Mouse (Mus musculus) kidney, embryonic 15.5 days (tissue): ENCODE results near the gene Paf1. TPM values are rescaled to one million over a fixed set of nuclear protein-coding genes. Genes with fewer than 3 reads are reported as not detected.

ENCODE experiments used
- ATAC-seq: fragments of 200-750 bp; cut with Nextera tagmentation; replicated peaks from 2 replicates; pipeline ENCODE4 v1.8.0; 2017; ENCODE audit warnings: moderate TSS enrichment; ENCODE audit not compliant: low FRiP score
- H3K27ac ChIP-seq: fragments of 300-500 bp; sonication (generic); 2 replicates; pipeline ENCODE4 v1.5.1; 2015; ENCODE audit warnings: mild to moderate bottlenecking, inconsistent platforms
- H3K27me3 ChIP-seq: fragments of 300-500 bp; sonication (generic); 2 replicates; pipeline ENCODE4 v1.6.1; 2015; ENCODE audit warnings: inconsistent platforms
- H3K36me3 ChIP-seq: fragments of 300-500 bp; sonication (generic); 2 replicates; pipeline ENCODE4 v1.6.1; 2015; ENCODE audit warnings: inconsistent platforms
- H3K4me1 ChIP-seq: fragments of 300-500 bp; sonication (generic); 2 replicates; pipeline ENCODE4 v1.6.1; 2015; ENCODE audit warnings: inconsistent platforms
- H3K4me2 ChIP-seq: fragments of 300-500 bp; sonication (generic); 2 replicates; pipeline ENCODE4 v1.6.1; 2015; ENCODE audit warnings: moderate library complexity, mild to moderate bottlenecking, inconsistent platforms
- H3K4me3 ChIP-seq: fragments of 300-500 bp; sonication (generic); replicated peaks from 2 replicates; pipeline ENCODE4 v1.5.1; 2015; ENCODE audit warnings: mild to moderate bottlenecking, inconsistent platforms
- H3K9ac ChIP-seq: fragments of 300-500 bp; sonication (generic); 2 replicates; pipeline ENCODE4 v1.6.1; 2015; ENCODE audit warnings: mild to moderate bottlenecking, inconsistent platforms
- H3K9me3 ChIP-seq: fragments of 300-500 bp; sonication (generic); replicated peaks from 2 replicates; pipeline ENCODE4 v1.6.1; 2016; ENCODE audit warnings: inconsistent platforms
- WGBS: fragments of 180-500 bp; shearing (Covaris S2); methylation state at CpG from one replicate; pipeline ENCODE4 v1.1.7; 2015; ENCODE audit warnings: mixed read lengths; 5-methylcytosine and 5-hydroxymethylcytosine counted together
- polyA plus RNA-seq: library from polyadenylated mRNA; unstranded; fragments of >200 nt; fragmentation: Nextera tagmentation; extraction: Ambion mirVana; gene quantifications from 2 replicates; pipeline ENCODE4 v1.2.1, GENCODE M21; 2015

Paf1 gene
- polyA plus RNA-seq = 86.8 and 100 TPM in 2 replicates

DNA sequence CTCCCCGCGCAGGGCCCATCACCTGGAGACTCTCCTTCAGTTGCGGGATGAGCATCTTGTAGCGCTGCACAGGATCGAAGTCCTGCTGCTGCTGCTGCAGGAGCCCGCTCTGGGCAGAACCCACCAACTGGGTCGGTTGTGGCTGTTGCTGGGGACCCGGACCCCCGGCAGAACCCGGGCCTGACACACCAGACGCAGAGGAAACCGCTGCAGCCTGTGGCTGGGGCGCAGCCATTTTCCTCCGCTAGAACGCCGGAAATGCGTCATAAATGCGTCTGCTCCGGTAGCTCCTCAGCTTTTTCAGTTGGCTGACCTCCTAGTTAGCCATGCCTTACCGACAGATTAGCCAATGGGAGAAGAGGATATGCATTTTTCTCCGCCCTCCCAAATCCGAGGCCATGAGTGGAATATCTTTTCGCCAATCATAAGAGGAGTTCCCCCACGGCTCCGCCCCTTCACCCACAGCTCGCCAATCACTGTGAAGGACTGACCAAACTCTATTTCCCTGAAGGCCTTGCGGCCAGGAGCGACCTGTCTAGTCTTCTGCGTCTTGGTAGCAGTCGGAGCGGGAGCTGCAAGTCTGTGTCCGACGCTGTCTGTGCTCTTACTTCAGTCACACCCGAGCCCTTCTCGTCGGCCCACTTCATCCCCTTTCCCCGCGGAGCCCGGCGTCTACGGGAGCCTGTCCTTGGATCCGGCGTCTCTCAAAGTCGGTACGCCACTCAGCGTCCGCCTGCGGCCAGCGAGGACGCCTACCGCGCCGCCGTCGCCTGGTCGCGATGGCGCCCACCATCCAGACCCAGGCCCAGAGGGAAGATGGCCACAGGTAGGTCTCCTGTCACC is at the start of gene Paf1, which contains the start of gene Med29:
Gene Paf1 (plus strand): TSS at position 523 of the 843 bp plus-strand sequence.
Gene Med29 (minus strand): TSS at position 280 of the 843 bp plus-strand sequence.
- Histone ChIP-seq H3K4me2 (peak within 1 kb of the TSS; percentile 85), H3K9ac (peak within 1 kb of the TSS; percentile 91), H3K4me1 (peaks cover 22% of the 10 kb centered on the region), H3K4me3 (peak within 1 kb of the TSS; percentile 96), H3K36me3 (peaks cover 64% of the 10 kb centered on the region), H3K27me3 (no peaks in the 10 kb centered on the region), H3K27ac (peak within 1 kb of the TSS; percentile 89), H3K9me3 (no peaks in the 10 kb centered on the region)
- under 1% methylated on average over 58 of the region's 58 CpGs for whole genome bisulfite sequencing
- ATAC-seq = peak; percentile 98

DNA sequence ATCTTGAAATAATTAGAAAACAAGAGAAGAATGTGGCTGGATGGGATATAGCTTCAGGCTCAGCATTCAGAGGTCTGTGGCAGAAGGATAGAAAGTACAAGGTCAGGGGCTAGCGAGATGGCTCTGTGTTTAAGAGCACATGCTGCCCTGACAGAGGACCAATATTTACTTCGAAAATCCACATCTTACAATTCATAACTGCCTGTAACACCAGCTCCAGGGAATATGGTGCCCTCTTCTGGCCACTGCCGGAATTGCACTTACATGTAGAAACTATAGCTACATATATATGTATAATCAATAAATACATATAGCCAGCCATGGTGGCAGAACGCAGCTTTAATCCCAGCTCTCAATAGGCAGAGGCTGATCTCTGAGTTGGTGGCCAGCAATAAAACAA is 48.1 kb upstream of the Paf1 start:
- Histone ChIP-seq H3K4me1 (peaks cover 22% of the 10 kb centered on the region), H3K4me3 (no peak overlapping the region), H3K27ac (no peak overlapping the region), H3K9ac (no peak overlapping the region), H3K36me3 (no peaks in the 10 kb centered on the region), H3K27me3 (no peaks in the 10 kb centered on the region), H3K9me3 (no peaks in the 10 kb centered on the region), H3K4me2 (no peak overlapping the region)
- ATAC-seq = no peak
- WGBS = 11% methylated on average over 4 of the region's 4 CpGs

DNA sequence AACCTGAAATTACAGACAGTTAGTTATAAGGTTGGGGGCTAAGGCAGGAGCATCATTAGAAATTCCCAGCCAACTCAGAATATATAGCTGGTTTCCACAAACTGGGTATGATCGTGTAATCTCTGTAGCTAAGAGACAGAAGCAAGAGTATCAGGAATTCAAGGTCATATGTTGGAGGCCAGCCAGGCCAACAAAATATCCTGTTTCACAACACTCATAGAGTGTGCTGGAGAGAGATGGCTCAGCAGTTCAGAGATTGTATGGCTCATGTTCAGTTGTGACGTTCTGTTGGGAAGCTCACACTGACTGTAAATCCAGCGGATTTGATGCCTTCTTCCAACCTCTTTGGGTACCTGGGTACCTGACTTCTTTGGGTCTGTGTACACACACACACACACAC is 45.0 kb upstream of the Paf1 start:
- no peak overlapping the region for H3K4me3 ChIP-seq

DNA sequence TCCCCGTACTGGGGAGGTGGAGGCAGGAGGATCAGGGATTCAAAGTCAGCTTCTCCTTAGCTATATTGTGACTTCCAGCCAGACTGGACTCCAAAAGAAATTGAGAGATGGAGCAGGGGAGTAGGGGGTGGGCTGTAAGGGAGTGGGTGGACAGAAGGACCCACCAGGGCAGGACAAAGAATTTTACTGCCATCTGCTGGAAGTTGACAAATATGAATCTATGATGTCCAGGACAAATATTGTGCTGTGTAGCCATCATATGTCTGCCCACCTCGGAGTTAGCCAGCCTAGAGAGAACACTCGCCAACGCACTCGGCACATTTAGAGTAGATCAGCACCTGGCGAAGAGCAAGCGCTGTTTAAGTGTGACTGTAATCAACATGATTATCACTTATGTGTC is 44.1 kb upstream of the Paf1 start:
- Histone ChIP-seq H3K4me1 (peaks cover 18% of the 10 kb centered on the region), H3K36me3 (peaks cover 21% of the 10 kb centered on the region), H3K4me3 (no peak overlapping the region), H3K4me2 (no peak overlapping the region), H3K27ac (no peak overlapping the region), H3K9me3 (no peaks in the 10 kb centered on the region), H3K9ac (no peak overlapping the region), H3K27me3 (no peaks in the 10 kb centered on the region)
- ATAC-seq = no peak
- WGBS = 86% methylated on average over 7 of the region's 7 CpGs

More for the DNA sequence above, 45.0 kb upstream of the Paf1 start:
- Histone ChIP-seq H3K9ac (no peak overlapping the region), H3K27me3 (no peaks in the 10 kb centered on the region), H3K36me3 (peaks cover 12% of the 10 kb centered on the region), H3K4me1 (peaks cover 18% of the 10 kb centered on the region), H3K27ac (no peak overlapping the region), H3K4me2 (no peak overlapping the region), H3K9me3 (no peaks in the 10 kb centered on the region)
- no peak for ATAC-seq
- WGBS = 66% methylated on average over 3 of the region's 3 CpGs

DNA sequence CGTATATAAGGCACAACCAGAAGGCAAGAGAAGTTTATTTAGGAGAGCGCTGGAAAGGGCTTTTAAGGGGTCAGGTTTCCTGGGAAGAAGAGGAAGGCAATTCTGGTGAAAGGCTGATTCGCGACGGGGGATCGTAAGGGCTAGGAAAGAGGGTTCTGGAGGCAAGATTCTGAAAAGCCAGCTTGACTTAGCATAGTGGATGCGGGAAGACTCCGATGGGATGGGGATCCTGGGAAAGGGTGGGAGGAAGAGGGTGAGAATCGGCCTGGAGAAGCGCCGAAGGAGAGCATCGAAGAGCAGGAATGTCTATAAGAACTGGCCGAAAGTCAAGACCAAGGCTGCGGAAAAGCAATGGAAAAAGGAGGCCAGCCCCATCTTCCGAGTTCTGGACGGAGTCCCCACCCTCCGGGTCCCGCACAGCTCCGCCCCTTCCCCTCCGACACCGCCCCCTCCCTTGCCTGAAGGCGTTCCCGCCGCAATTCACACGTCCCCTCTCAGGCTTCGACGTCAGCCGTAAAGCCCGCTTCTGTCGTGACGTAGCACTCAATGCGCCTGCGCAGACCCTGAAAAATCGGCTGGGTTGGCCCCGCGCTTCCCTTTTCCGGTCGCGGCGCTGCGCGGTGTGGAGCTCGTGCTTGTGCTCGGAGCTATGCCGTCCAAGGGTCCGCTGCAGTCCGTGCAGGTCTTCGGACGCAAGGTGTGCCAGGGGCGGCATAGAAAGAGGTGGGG is 42.4 kb upstream of the Paf1 start, which contains the start of gene Rps16:
Gene Rps16 (plus strand): TSS at position 498 of the 729 bp plus-strand sequence.
- Histone ChIP-seq H3K36me3 (peaks cover 37% of the 10 kb centered on the region), H3K4me1 (peaks cover 18% of the 10 kb centered on the region), H3K9me3 (no peaks in the 10 kb centered on the region), H3K27me3 (no peaks in the 10 kb centered on the region), H3K27ac (peak within 1 kb of the TSS; percentile 94), H3K4me3 (peak within 1 kb of the TSS; percentile 74), H3K9ac (peak within 1 kb of the TSS; percentile 99), H3K4me2 (peak within 1 kb of the TSS; percentile 71)
- under 1% methylated on average over 50 of the region's 50 CpGs for whole genome bisulfite sequencing
- peak; percentile 93 for ATAC-seq

DNA sequence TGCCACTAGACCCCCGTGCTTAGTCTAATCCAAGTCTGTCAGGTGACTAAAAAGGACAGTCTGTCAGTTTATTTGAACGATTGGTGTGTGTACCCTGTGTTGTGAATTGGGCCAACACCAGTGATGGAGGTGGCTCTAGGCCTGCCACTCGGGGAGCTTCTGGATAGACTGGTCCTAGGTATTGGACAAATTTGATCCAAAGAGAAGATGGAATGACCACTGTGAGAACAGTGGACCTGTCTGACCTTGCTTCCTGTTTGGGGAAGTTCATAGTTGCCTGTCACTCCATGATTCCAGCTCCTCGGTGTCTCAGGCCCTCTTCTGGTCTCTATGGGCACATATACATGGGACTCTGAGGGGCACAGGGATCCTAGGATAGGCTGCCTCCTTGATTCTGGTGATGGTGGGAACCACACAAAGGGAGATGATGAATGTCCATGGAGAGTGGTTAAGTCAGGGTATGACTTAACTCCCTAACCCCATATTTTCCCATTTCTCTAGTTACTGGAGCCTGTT is 41.0 kb upstream of the Paf1 start:
- H3K4me3 ChIP-seq = peak overlapping the region; percentile 74
- H3K27ac ChIP-seq = no peak overlapping the region
- 33% methylated on average over 4 of the region's 4 CpGs for WGBS
- peak overlapping the region; percentile 71 for H3K4me2 ChIP-seq
- peaks cover 20% of the 10 kb centered on the region for H3K4me1 ChIP-seq
- H3K27me3 ChIP-seq = no peaks in the 10 kb centered on the region
- no peak for ATAC-seq
- peaks cover 38% of the 10 kb centered on the region for H3K36me3 ChIP-seq
- H3K9me3 ChIP-seq = no peaks in the 10 kb centered on the region
- H3K9ac ChIP-seq = peak overlapping the region; percentile 99

DNA sequence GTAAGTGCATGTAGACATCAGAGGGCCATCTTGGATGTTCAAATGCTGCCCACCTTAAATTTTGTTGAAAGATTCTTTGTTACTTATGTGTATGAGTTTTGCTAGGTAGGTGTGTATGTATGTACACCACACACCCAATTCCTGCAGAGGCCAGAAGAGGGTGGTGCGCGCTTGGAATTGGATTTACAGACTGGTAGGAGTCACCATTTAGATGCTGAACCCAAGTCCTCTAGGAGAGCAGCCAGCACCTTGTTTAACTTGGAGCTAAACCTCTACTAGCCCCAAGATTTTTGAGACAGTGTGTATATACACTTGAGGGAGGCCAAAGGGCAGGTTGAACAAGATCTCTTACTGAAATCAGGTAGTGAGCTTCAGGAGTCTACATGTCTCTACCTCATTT is 39.5 kb upstream of the Paf1 start:
- H3K27me3 ChIP-seq = no peaks in the 10 kb centered on the region
- no peaks in the 10 kb centered on the region for H3K9me3 ChIP-seq
- peaks cover 38% of the 10 kb centered on the region for H3K36me3 ChIP-seq
- 94% methylated on average over 2 of the region's 2 CpGs for WGBS
- no peak for ATAC-seq
- H3K4me1 ChIP-seq = peaks cover 35% of the 10 kb centered on the region
- no peak overlapping the region for H3K9ac ChIP-seq
- no peak overlapping the region for H3K4me2 ChIP-seq
- H3K27ac ChIP-seq = 0 out of 2 replicates have a peak overlapping the region, but pooled peaks have one; percentile 2
- no peak overlapping the region for H3K4me3 ChIP-seq

DNA sequence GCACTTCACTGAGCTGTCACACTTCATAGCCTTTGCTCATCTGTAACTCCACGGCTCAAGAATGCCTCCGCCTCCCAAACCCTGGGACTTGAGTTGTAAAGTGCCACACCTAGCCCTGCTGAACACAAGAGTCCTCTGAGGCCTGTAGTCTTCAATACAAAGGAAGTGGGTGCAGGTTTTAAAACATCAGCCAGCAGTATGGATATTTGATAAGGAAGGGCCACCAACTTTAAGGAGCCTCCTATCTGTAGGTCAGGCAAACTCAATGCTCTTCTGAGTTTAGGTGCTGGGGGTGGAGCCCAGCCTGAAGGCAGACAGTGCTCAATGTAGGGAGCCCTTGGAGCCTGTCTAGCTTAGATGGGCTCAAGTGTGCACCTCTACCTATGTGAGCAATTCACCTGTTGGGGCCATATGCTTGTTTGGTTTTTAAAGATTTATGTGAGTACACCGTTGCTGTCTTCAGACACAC is 38.6 kb upstream of the Paf1 start:
- no peak overlapping the region for H3K4me3 ChIP-seq
- peaks cover 44% of the 10 kb centered on the region for H3K4me1 ChIP-seq
- ATAC-seq = no peak
- H3K9me3 ChIP-seq = no peaks in the 10 kb centered on the region
- no peak overlapping the region for H3K4me2 ChIP-seq
- H3K27me3 ChIP-seq = no peaks in the 10 kb centered on the region
- H3K9ac ChIP-seq = no peak overlapping the region
- peaks cover 45% of the 10 kb centered on the region for H3K36me3 ChIP-seq
- H3K27ac ChIP-seq = no peak overlapping the region
- WGBS = 64% methylated on average over 3 of the region's 3 CpGs

DNA sequence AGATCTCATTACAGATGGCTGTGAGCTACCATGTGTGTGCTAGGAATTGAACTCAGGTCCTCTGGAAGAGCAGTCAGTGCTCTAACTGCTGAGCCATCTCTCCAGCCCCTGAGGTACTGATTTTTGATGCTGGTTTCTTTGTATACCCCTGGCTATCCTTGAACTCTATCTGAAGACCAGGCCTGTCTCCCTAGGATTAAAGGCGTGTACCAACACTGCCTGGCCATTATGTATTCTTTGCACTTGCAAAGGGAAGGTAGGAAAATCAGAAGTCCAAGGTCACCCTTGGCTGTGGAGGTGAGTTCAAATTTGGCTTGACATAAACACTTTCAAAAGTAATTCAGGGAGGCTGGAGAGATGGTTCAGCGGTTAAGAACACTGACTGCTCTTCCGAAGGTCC is 38.2 kb upstream of the Paf1 start:
- no peak for ATAC-seq
- peaks cover 50% of the 10 kb centered on the region for H3K36me3 ChIP-seq
- no peak overlapping the region for H3K9ac ChIP-seq
- no peaks in the 10 kb centered on the region for H3K27me3 ChIP-seq
- no peak overlapping the region for H3K27ac ChIP-seq
- peaks cover 42% of the 10 kb centered on the region for H3K4me1 ChIP-seq
- 90% methylated on average over 3 of the region's 3 CpGs for WGBS
- no peaks in the 10 kb centered on the region for H3K9me3 ChIP-seq
- no peak overlapping the region for H3K4me2 ChIP-seq
- no peak overlapping the region for H3K4me3 ChIP-seq

DNA sequence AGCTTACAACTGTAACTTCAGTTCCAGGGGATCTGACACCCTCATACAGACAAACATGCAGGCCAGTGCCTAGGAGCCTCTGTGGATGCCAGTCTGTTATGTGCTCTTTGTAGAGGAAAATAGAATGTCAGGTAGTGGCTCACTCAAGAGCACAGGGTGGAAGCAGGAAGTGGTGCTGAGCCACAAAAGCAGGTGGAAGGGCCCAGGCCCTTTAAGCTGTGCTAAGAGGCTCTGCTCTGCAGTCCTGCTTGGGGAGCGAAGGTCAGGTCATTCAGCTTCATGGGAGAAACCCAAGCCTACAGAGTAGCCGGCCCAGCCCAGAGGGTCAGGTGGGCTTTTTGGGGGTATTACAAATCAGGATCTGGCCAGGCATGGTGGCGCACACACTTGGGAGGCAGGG is 37.5 kb upstream of the Paf1 start:
- Histone ChIP-seq H3K9ac (no peak overlapping the region), H3K4me2 (no peak overlapping the region), H3K27ac (no peak overlapping the region), H3K27me3 (no peaks in the 10 kb centered on the region), H3K4me1 (peaks cover 36% of the 10 kb centered on the region), H3K9me3 (no peaks in the 10 kb centered on the region), H3K4me3 (no peak overlapping the region), H3K36me3 (peaks cover 56% of the 10 kb centered on the region)
- 81% methylated on average over 3 of the region's 3 CpGs for WGBS
- ATAC-seq = no peak

DNA sequence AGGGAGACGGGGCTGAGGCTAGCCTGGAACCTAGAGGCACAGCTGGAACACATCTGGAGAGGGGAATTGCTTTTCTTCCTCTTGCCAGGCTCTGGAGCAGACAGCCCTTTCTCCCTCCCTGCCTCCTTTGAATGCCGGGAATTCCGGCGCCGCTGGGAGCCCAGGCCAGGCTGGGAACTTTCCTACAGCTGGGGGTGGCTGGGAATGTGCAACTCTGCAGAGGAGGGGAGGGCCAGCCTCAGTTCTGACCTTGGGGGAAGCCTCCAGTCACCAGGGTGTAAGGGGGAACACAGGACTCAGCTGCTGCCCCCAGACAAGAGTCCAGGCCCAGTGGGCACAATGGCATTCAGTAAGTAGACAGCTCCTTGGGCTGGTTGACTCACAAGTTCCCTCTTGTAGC is 35.8 kb upstream of the Paf1 start:
- Histone ChIP-seq H3K27ac (peak overlapping the region; percentile 87), H3K4me3 (no peak overlapping the region), H3K27me3 (no peaks in the 10 kb centered on the region), H3K9ac (peak overlapping the region; percentile 21; the same call in 1 of the 2 replicates), H3K36me3 (peaks cover 69% of the 10 kb centered on the region), H3K9me3 (no peaks in the 10 kb centered on the region), H3K4me2 (no peak overlapping the region), H3K4me1 (peaks cover 30% of the 10 kb centered on the region)
- 3% methylated on average over 5 of the region's 5 CpGs for WGBS
- peak; percentile 60 for ATAC-seq

DNA sequence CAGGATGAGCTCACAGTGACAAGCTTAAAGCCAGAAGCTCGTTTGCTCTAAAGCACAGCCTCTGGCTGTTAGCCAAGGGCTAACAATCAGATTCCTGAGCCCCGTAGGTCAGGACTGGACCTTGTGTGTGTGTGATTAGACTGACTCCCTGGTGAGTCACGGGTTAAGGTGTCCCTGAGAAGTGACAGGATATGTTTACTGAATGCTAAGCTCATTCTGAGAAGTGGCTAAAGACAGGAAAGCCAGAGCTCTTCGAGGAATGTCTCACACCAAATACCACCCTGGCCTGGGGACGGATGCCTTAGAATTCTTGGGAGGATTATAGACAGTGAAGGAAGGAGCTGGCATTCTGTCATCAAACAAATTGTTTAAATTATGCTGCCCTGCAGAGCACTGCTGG is 34.8 kb upstream of the Paf1 start:
- Histone ChIP-seq H3K27ac (peak overlapping the region; percentile 87), H3K27me3 (no peaks in the 10 kb centered on the region), H3K9me3 (no peaks in the 10 kb centered on the region), H3K4me3 (no peak overlapping the region), H3K36me3 (peaks cover 69% of the 10 kb centered on the region), H3K4me2 (no peak overlapping the region), H3K4me1 (peaks cover 28% of the 10 kb centered on the region), H3K9ac (0 out of 2 replicates have a peak overlapping the region, but pooled peaks have one; percentile 11)
- ATAC-seq = no peak
- 20% methylated on average over 5 of the region's 5 CpGs for WGBS
